Comparison of ENCODE assay signal across 14 mouse cellular contexts in genomic region chr6:53972238-53972743, GRCm38 (mm10). TPM values are rescaled to one million over a fixed set of nuclear protein-coding genes. Genes with fewer than 3 reads are reported as not detected.
DNase-seq lines count a peak whose midpoint lies in the region; ATAC-seq and TF ChIP-seq lines count a peak whose summit lies in the region.
"Had no signal": no experiment of that assay in that cellular context is flagged by ENCODE, and none has a peak within 500 bp of the region (broad histone marks: within the 10 kb centered on the region; RNA-seq: fewer than 3 reads in every experiment).

No protein-coding gene starts in this region.

- no peak overlapping the region for H3K4me2 ChIP-seq in lung, embryonic 15.5 days
- H3K4me2 ChIP-seq in lung, postnatal 0 days (replicated peaks; ENCODE audit: low read depth, low read length) = no peak overlapping the region
- H3K4me2 ChIP-seq in hindbrain, embryonic 11.5 days (replicated peaks; ENCODE audit: low read depth, low read length) = no peak overlapping the region
- H3K4me2 ChIP-seq in kidney, embryonic 14.5 days (replicated peaks; ENCODE audit: low read depth, low read length) = no peak overlapping the region
- no peak overlapping the region for H3K4me2 ChIP-seq in intestine, embryonic 15.5 days (replicated peaks)
- H3K4me2 ChIP-seq: liver, embryonic 12.5 days had no signal

- TF ChIP-seq CTCF in lung, postnatal 0 days (IDR thresholded peaks at IDR 0.05) = no peak

- no peak for ATAC-seq in lung, embryonic 15.5 days (ENCODE audit: borderline replicate concordance, extremely low read depth, low FRiP score, low TSS enrichment)
- ATAC-seq in lung, postnatal 0 days = no peak
- peak; percentile 49; the same call in 1 of the 2 replicates for ATAC-seq in hindbrain, embryonic 11.5 days (ENCODE audit: low FRiP score)
- ATAC-seq in kidney, embryonic 14.5 days (ENCODE audit: low FRiP score, low TSS enrichment) = no peak
- ATAC-seq in intestine, embryonic 15.5 days = no peak
- ATAC-seq: CD4-positive, CD25-positive, alpha-beta regulatory T cell, adult 4 months; intestine, embryonic 16.5 days; liver, embryonic 12.5 days had no signal

- no peak overlapping the region for H3K4me3 ChIP-seq in lung, embryonic 15.5 days
- H3K4me3 ChIP-seq in lung, postnatal 0 days (ENCODE audit: low read depth, low read length) = no peak overlapping the region
- H3K4me3 ChIP-seq in hindbrain, embryonic 11.5 days (ENCODE audit: low read depth, low read length) = no peak overlapping the region
- H3K4me3 ChIP-seq in kidney, embryonic 14.5 days (ENCODE audit: low read length) = no peak overlapping the region
- H3K4me3 ChIP-seq in intestine, embryonic 15.5 days (replicated peaks) = no peak overlapping the region
- H3K4me3 ChIP-seq: liver, embryonic 12.5 days had no signal

- no peak for TF ChIP-seq EP300 in lung, postnatal 0 days (IDR thresholded peaks at IDR 0.05)

- no peak for DNase-seq in lung, postnatal 0 days (ENCODE audit: low spot score)
- DNase-seq in cerebellum, adult 9-11 months = peak; percentile 48
- DNase-seq in hindbrain, embryonic 11.5 days (ENCODE audit: low spot score) = peak; percentile 36
- DNase-seq in retina, adult 2 months (ENCODE audit: low read depth, low spot score) = peak; percentile 16
- DNase-seq in layer of hippocampus, adult 11-12 months (ENCODE audit: low spot score) = no peak
- DNase-seq: lung, postnatal 36 days; thymus, adult 18-20 months had no signal

- no peaks in the 10 kb centered on the region for H3K36me3 ChIP-seq in lung, embryonic 15.5 days
- H3K36me3 ChIP-seq in lung, postnatal 0 days (ENCODE audit: insufficient read depth, low read length) = no peaks in the 10 kb centered on the region
- H3K36me3 ChIP-seq in hindbrain, embryonic 11.5 days (ENCODE audit: control insufficient read depth, insufficient read depth, low read length) = no peaks in the 10 kb centered on the region
- H3K36me3 ChIP-seq in kidney, embryonic 14.5 days (ENCODE audit: control insufficient read depth, insufficient read depth, low read length) = no peaks in the 10 kb centered on the region
- H3K36me3 ChIP-seq in intestine, embryonic 15.5 days = no peaks in the 10 kb centered on the region
- H3K36me3 ChIP-seq: liver, embryonic 12.5 days had no signal

- H3K9ac ChIP-seq in lung, embryonic 15.5 days = no peak overlapping the region
- H3K9ac ChIP-seq in lung, postnatal 0 days (replicated peaks; ENCODE audit: low read depth) = no peak overlapping the region
- H3K9ac ChIP-seq in hindbrain, embryonic 11.5 days (ENCODE audit: low read depth, low read length) = no peak overlapping the region
- no peak overlapping the region for H3K9ac ChIP-seq in kidney, embryonic 14.5 days (ENCODE audit: low read depth, low read length)
- no peak overlapping the region for H3K9ac ChIP-seq in intestine, embryonic 15.5 days
- H3K9ac ChIP-seq: liver, embryonic 12.5 days had no signal

- H3K27ac ChIP-seq in lung, embryonic 15.5 days = peak overlapping the region; percentile 43
- H3K27ac ChIP-seq in lung, postnatal 0 days (ENCODE audit: low read length) = no peak overlapping the region
- no peak overlapping the region for H3K27ac ChIP-seq in hindbrain, embryonic 11.5 days (ENCODE audit: low read depth, low read length)
- H3K27ac ChIP-seq in kidney, embryonic 14.5 days (ENCODE audit: low read depth, low read length) = no peak overlapping the region
- no peak overlapping the region for H3K27ac ChIP-seq in intestine, embryonic 15.5 days
- H3K27ac ChIP-seq: liver, embryonic 12.5 days had no signal

- H3K4me1 ChIP-seq in lung, embryonic 15.5 days = peaks cover 59% of the 10 kb centered on the region
- H3K4me1 ChIP-seq in lung, postnatal 0 days (ENCODE audit: insufficient read depth, low read depth, low read length) = peaks cover 12% of the 10 kb centered on the region
- H3K4me1 ChIP-seq in hindbrain, embryonic 11.5 days (replicated peaks; ENCODE audit: control insufficient read depth, insufficient read depth, low read length) = no peaks in the 10 kb centered on the region
- H3K4me1 ChIP-seq in kidney, embryonic 14.5 days (ENCODE audit: control insufficient read depth, insufficient read depth, low read length) = 0 out of 2 replicates have a peak, but pooled peaks cover 8% of the 10 kb centered on the region
- peaks cover 17% of the 10 kb centered on the region; the same call in 1 of the 2 replicates for H3K4me1 ChIP-seq in intestine, embryonic 15.5 days (replicated peaks)
- H3K4me1 ChIP-seq: liver, embryonic 12.5 days had no signal

- H3K27me3 ChIP-seq in lung, embryonic 15.5 days = no peaks in the 10 kb centered on the region
- no peaks in the 10 kb centered on the region for H3K27me3 ChIP-seq in lung, postnatal 0 days (replicated peaks; ENCODE audit: insufficient read depth, low read length)
- H3K27me3 ChIP-seq in hindbrain, embryonic 11.5 days (ENCODE audit: control insufficient read depth, insufficient read depth, low read length) = no peaks in the 10 kb centered on the region
- H3K27me3 ChIP-seq in kidney, embryonic 14.5 days (ENCODE audit: control insufficient read depth, insufficient read depth, low read length) = no peaks in the 10 kb centered on the region
- no peaks in the 10 kb centered on the region for H3K27me3 ChIP-seq in intestine, embryonic 15.5 days (replicated peaks)
- H3K27me3 ChIP-seq: liver, embryonic 12.5 days had no signal

- WGBS in lung, embryonic 15.5 days = 52% methylated on average over 12 of the region's 12 CpGs
- WGBS in lung, postnatal 0 days = 72% methylated on average over 12 of the region's 12 CpGs
- 71% methylated on average over 12 of the region's 12 CpGs for WGBS in hindbrain, embryonic 11.5 days
- WGBS in kidney, embryonic 14.5 days = 82% methylated on average over 12 of the region's 12 CpGs
- WGBS in intestine, embryonic 15.5 days = 78% methylated on average over 12 of the region's 12 CpGs

- no peaks in the 10 kb centered on the region for H3K9me3 ChIP-seq in lung, embryonic 15.5 days
- H3K9me3 ChIP-seq in lung, postnatal 0 days (ENCODE audit: low read length) = no peaks in the 10 kb centered on the region
- H3K9me3 ChIP-seq in hindbrain, embryonic 11.5 days (ENCODE audit: control insufficient read depth, low read length) = no peaks in the 10 kb centered on the region
- H3K9me3 ChIP-seq in kidney, embryonic 14.5 days (ENCODE audit: control insufficient read depth, low read length) = no peaks in the 10 kb centered on the region
- no peaks in the 10 kb centered on the region for H3K9me3 ChIP-seq in intestine, embryonic 15.5 days
- H3K9me3 ChIP-seq: liver, embryonic 12.5 days had no signal

RNA-seq across cellular contexts. Expression of gene Cpvl, which starts 6.2 kb away (rescaled TPM):
- 0.14 and 0.19 TPM in 2 replicates for polyA plus RNA-seq in lung, embryonic 15.5 days (2015; fragmentation: Nextera tagmentation; extraction: Ambion mirVana)
- polyA plus RNA-seq in lung, postnatal 0 days (2015; fragmentation: Nextera tagmentation; extraction: Ambion mirVana) = 0.18 TPM in 2 replicates
- polyA plus RNA-seq in hindbrain, embryonic 11.5 days (2014; fragmentation: Nextera tagmentation; extraction: Ambion mirVana) = 0.11 and 0.13 TPM in 2 replicates
- polyA plus RNA-seq in kidney, embryonic 14.5 days (2014; fragmentation: Nextera tagmentation; extraction: Ambion mirVana) = 0.32 and 0.51 TPM in 2 replicates
- polyA plus RNA-seq in intestine, embryonic 15.5 days (2015; fragmentation: Nextera tagmentation; extraction: Ambion mirVana) = 0.09 and 0.35 TPM in 2 replicates
- polyA plus RNA-seq: CD4-positive, CD25-positive, alpha-beta regulatory T cell, adult 4 months; heart, postnatal 0 days; liver, embryonic 12.5 days had no signal

Comparison
In these comparisons a context has a peak if more than half of its experiments do, and no peak if none do; other contexts are left out.
1. DNase-seq: peak in cerebellum, adult 9-11 months (single experiment), hindbrain, embryonic 11.5 days (single experiment) and retina, adult 2 months (single experiment); none in lung, postnatal 0 days (single experiment) and layer of hippocampus, adult 11-12 months (single experiment).